Mouse (Mus musculus): ENCODE data around the gene 9030025P20Rik.
A peak's percentile ranks its signal among the peaks of the same experiment; 100 is the strongest.
"Not testable (repeated sequence)": the region's sequence is repeated elsewhere in the genome, so short reads cannot be mapped to it uniquely, and the experiment has no call there.

9030025P20Rik gene

GRCm38 (mm10) chr17:14978362-14979038 is at the start of gene 9030025P20Rik, which contains the start of gene Gm3417:
Gene 9030025P20Rik, plus strand, starts transcription at chr17:14978468.
Gene Gm3417, minus strand, starts transcription at chr17:14978790.
- not testable (repeated sequence) for DNase-seq (ENCODE audit: low spot score)

GRCm38 (mm10) chr17:14928631-14929030 is 49.6 kb upstream of the 9030025P20Rik start:
- no peak for DNase-seq (ENCODE audit: low spot score)

- DNase-seq (ENCODE audit: low spot score), result no peak
These were observed 47.6 kb upstream of the 9030025P20Rik start for GRCm38 (mm10) chr17:14930697-14931096.

- DNase-seq (ENCODE audit: low spot score), result no peak
These were observed 46.8 kb upstream of the 9030025P20Rik start for GRCm38 (mm10) chr17:14931469-14931868.

GRCm38 (mm10) chr17:14935280-14935679 is 43.0 kb upstream of the 9030025P20Rik start:
- not testable (repeated sequence) for DNase-seq (ENCODE audit: low spot score)

GRCm38 (mm10) chr17:14935841-14936605 is 42.2 kb upstream of the 9030025P20Rik start:
- no peak for DNase-seq (ENCODE audit: low spot score)

GRCm38 (mm10) chr17:14942181-14942580 is 36.1 kb upstream of the 9030025P20Rik start:
- DNase-seq (ENCODE audit: low spot score), result not testable (repeated sequence)

GRCm38 (mm10) chr17:14943009-14943728 is 35.1 kb upstream of the 9030025P20Rik start, which contains the start of the genes Wdr27 and 1600012H06Rik:
Gene Wdr27, minus strand, starts transcription at chr17:14943158.
Gene 1600012H06Rik, plus strand, starts transcription at chr17:14943184.
- peak; percentile 99 for DNase-seq (ENCODE audit: low spot score)

GRCm38 (mm10) chr17:14943729-14944059 is 34.6 kb upstream of the 9030025P20Rik start:
- no peak for DNase-seq (ENCODE audit: low spot score)

GRCm38 (mm10) chr17:14944551-14944950 is 33.7 kb upstream of the 9030025P20Rik start:
- DNase-seq (ENCODE audit: low spot score), result no peak

- no peak for DNase-seq (ENCODE audit: low spot score)
These were observed 29.0 kb upstream of the 9030025P20Rik start for GRCm38 (mm10) chr17:14949161-14949827.

- DNase-seq (ENCODE audit: low spot score), result no peak
These were observed 24.8 kb upstream of the 9030025P20Rik start for GRCm38 (mm10) chr17:14953452-14953851.

GRCm38 (mm10) chr17:14958686-14959327 is 19.5 kb upstream of the 9030025P20Rik start:
- DNase-seq (ENCODE audit: low spot score), result no peak

- peak; percentile 62 for DNase-seq (ENCODE audit: low spot score)
These were observed 18.3 kb upstream of the 9030025P20Rik start for GRCm38 (mm10) chr17:14959979-14960378.

GRCm38 (mm10) chr17:14960520-14960919 is 17.7 kb upstream of the 9030025P20Rik start:
- DNase-seq (ENCODE audit: low spot score), result no peak

GRCm38 (mm10) chr17:14960951-14961556 is 17.2 kb upstream of the 9030025P20Rik start, which contains the start of gene Phf10:
Gene Phf10, minus strand, starts transcription at chr17:14961273.
- DNase-seq (ENCODE audit: low spot score), result not testable (repeated sequence)

- not testable (repeated sequence) for DNase-seq (ENCODE audit: low spot score)
These were observed 16.6 kb upstream of the 9030025P20Rik start for GRCm38 (mm10) chr17:14961557-14962154.

GRCm38 (mm10) chr17:14968373-14968913 is 9.8 kb upstream of the 9030025P20Rik start:
- not testable (repeated sequence) for DNase-seq (ENCODE audit: low spot score)

GRCm38 (mm10) chr17:14977718-14978361 is 428 bp upstream of the 9030025P20Rik start:
- DNase-seq (ENCODE audit: low spot score), result not testable (repeated sequence)
